Mouse (Mus musculus): ENCODE measurements around the gene Akap2.

Gene Akap2

GRCm38 (mm10) chr4:57751054-57751453, 33.6 kb downstream of the Akap2 start:
- in situ Hi-C loops (cut with MboI; ENCODE audit: low sequenced_read_pairs): no loop called here

GRCm38 (mm10) chr4:57751566-57751965, 34.1 kb downstream of the Akap2 start:
- in situ Hi-C loops (cut with MboI; ENCODE audit: low sequenced_read_pairs): no loop called here

- in situ Hi-C loops (cut with MboI; ENCODE audit: low sequenced_read_pairs): no loop called here
Observed at GRCm38 (mm10) chr4:57755085-57755484, 37.6 kb downstream of the Akap2 start.

GRCm38 (mm10) chr4:57757997-57758396, 40.5 kb downstream of the Akap2 start:
- in situ Hi-C loops (cut with MboI; ENCODE audit: low sequenced_read_pairs): no loop called here

- in situ Hi-C loops (cut with MboI; ENCODE audit: low sequenced_read_pairs): no loop called here
Observed at GRCm38 (mm10) chr4:57762424-57762823, 45.0 kb downstream of the Akap2 start.

- in situ Hi-C loops (cut with MboI; ENCODE audit: low sequenced_read_pairs): no loop called here
Observed at GRCm38 (mm10) chr4:57764392-57764791, 46.9 kb downstream of the Akap2 start.

GRCm38 (mm10) chr4:57764926-57765325, 47.5 kb downstream of the Akap2 start:
- in situ Hi-C loops (cut with MboI; ENCODE audit: low sequenced_read_pairs): no loop called here

GRCm38 (mm10) chr4:57765806-57766205, 48.3 kb downstream of the Akap2 start:
- in situ Hi-C loops (cut with MboI; ENCODE audit: low sequenced_read_pairs): no loop called here

GRCm38 (mm10) chr4:57769007-57769406, 51.5 kb downstream of the Akap2 start:
- in situ Hi-C loops (cut with MboI; ENCODE audit: low sequenced_read_pairs): no loop called here

- in situ Hi-C loops (cut with MboI; ENCODE audit: low sequenced_read_pairs): no loop called here
Observed at GRCm38 (mm10) chr4:57770185-57770823, 52.8 kb downstream of the Akap2 start.

- in situ Hi-C loops (cut with MboI; ENCODE audit: low sequenced_read_pairs): no loop called here
Observed at GRCm38 (mm10) chr4:57771558-57772219, 54.2 kb downstream of the Akap2 start.

- in situ Hi-C loops (cut with MboI; ENCODE audit: low sequenced_read_pairs): no loop called here
Observed at GRCm38 (mm10) chr4:57772851-57773510, 55.5 kb downstream of the Akap2 start.

- in situ Hi-C loops (cut with MboI; ENCODE audit: low sequenced_read_pairs): no loop called here
Observed at GRCm38 (mm10) chr4:57774517-57774916, 57.1 kb downstream of the Akap2 start.

- in situ Hi-C loops (cut with MboI; ENCODE audit: low sequenced_read_pairs): no loop called here
Observed at GRCm38 (mm10) chr4:57775582-57775981, 58.1 kb downstream of the Akap2 start.

- in situ Hi-C loops (cut with MboI; ENCODE audit: low sequenced_read_pairs): no loop called here
Observed at GRCm38 (mm10) chr4:57780403-57780802, 62.9 kb downstream of the Akap2 start.

GRCm38 (mm10) chr4:57780833-57781641, 63.6 kb downstream of the Akap2 start:
- in situ Hi-C loops (cut with MboI; ENCODE audit: low sequenced_read_pairs): no loop called here

- in situ Hi-C loops (cut with MboI; ENCODE audit: low sequenced_read_pairs): no loop called here
Observed at GRCm38 (mm10) chr4:57781994-57782393, 64.5 kb downstream of the Akap2 start.

GRCm38 (mm10) chr4:57782549-57783390, 65.3 kb downstream of the Akap2 start:
- in situ Hi-C loops (cut with MboI; ENCODE audit: low sequenced_read_pairs): no loop called here

- in situ Hi-C loops (cut with MboI; ENCODE audit: low sequenced_read_pairs): no loop called here
Observed at GRCm38 (mm10) chr4:57783391-57783770, 65.9 kb downstream of the Akap2 start.

GRCm38 (mm10) chr4:57783853-57784600, 66.6 kb downstream of the Akap2 start:
- in situ Hi-C loops (cut with MboI; ENCODE audit: low sequenced_read_pairs): no loop called here

Data from CH12F3 (cell line).